Mouse (Mus musculus) erythroblast, embryonic 14.5 days (primary cell): ENCODE results near the gene Mrpl19.

ENCODE experiments used
- GATA1 ChIP-seq: IDR thresholded peaks from 2 replicates; pipeline ENCODE4 v1.6.1; 2012; ENCODE audit warnings: low read length, inconsistent platforms, mixed read lengths
- TAL1 ChIP-seq: IDR thresholded peaks from 3 replicates; pipeline ENCODE4 v1.6.1; 2012; ENCODE audit warnings: low read length, inconsistent platforms, mixed read lengths

GRCm38 (mm10) chr6:81986599-81986998, 20.8 kb upstream of the Mrpl19 start:
- TF ChIP-seq GATA1 (no peak), TAL1 (no peak)
